Mouse (Mus musculus) forebrain, postnatal 0 days (tissue): Measurements from ENCODE around the gene Tfr2. TPM values are rescaled to one million over a fixed set of nuclear protein-coding genes. Genes with fewer than 3 reads are reported as not detected.
"Not testable (repeated sequence)": the region's sequence is repeated elsewhere in the genome, so short reads cannot be mapped to it uniquely, and the experiment has no call there.

Experiments used
- ATAC-seq: fragments of 200-750 bp; cut with Nextera tagmentation; 2 replicates; pipeline ENCODE4 v1.8.0; 2017; ENCODE audit warnings: mild to moderate bottlenecking, moderate library complexity
- DNase-seq: peaks from one replicate; pipeline ENCODE4 v3.0.0-alpha.2; 2015
- H3K27ac ChIP-seq: fragments of 300-500 bp; sonication (generic); 2 replicates; pipeline ENCODE4 v1.5.1; 2014; ENCODE audit warnings: low read depth, mild to moderate bottlenecking, antibody characterized with exemption, low read length, moderate library complexity, mixed read lengths
- H3K27me3 ChIP-seq: fragments of 300-500 bp; sonication (generic); 2 replicates; pipeline ENCODE4 v1.6.1; 2014; ENCODE audit warnings: mild to moderate bottlenecking, low read length, mixed read lengths; ENCODE audit not compliant: insufficient read depth
- H3K36me3 ChIP-seq: fragments of 300-500 bp; sonication (generic); 2 replicates; pipeline ENCODE4 v1.6.1; 2014; ENCODE audit warnings: mild to moderate bottlenecking, moderate library complexity; ENCODE audit not compliant: insufficient read depth
- H3K4me1 ChIP-seq: fragments of 300-500 bp; sonication (generic); 2 replicates; pipeline ENCODE4 v1.6.1; 2014; ENCODE audit warnings: antibody characterized with exemption; ENCODE audit not compliant: insufficient read depth
- H3K4me2 ChIP-seq: fragments of 300-500 bp; sonication (generic); 2 replicates; pipeline ENCODE4 v1.6.1; 2014; ENCODE audit warnings: low read depth, mild to moderate bottlenecking, moderate library complexity
- H3K4me3 ChIP-seq: fragments of 300-500 bp; sonication (generic); 2 replicates; pipeline ENCODE4 v1.5.1; 2014; ENCODE audit warnings: low read depth, low read length, mixed read lengths
- H3K9ac ChIP-seq: fragments of 300-500 bp; sonication (generic); 2 replicates; pipeline ENCODE4 v1.6.1; 2014; ENCODE audit warnings: mild to moderate bottlenecking
- H3K9me3 ChIP-seq: fragments of 300-500 bp; sonication (generic); 2 replicates; pipeline ENCODE4 v1.6.1; 2016; ENCODE audit warnings: low read length
- CTCF ChIP-seq: sonication (generic); IDR thresholded peaks from 2 replicates; pipeline ENCODE4 v1.5.1; 2016; ENCODE audit warnings: antibody characterized with exemption, control low read depth, low read depth
- WGBS: fragments of 180-500 bp; shearing (Covaris S2); extraction: QIAGEN DNeasy Blood & Tissue Kit; methylation state at CpG from one replicate; pipeline ENCODE4 v1.1.7; 2014; 5-methylcytosine and 5-hydroxymethylcytosine counted together
- polyA plus RNA-seq: library from polyadenylated mRNA; unstranded; fragments of >200 nt; fragmentation: Nextera tagmentation; extraction: Ambion mirVana; gene quantifications from 2 replicates; pipeline ENCODE4 v1.2.1, GENCODE M21; 2015
- total RNA-seq: library from RNA; depleted of rRNA; stranded (reverse); fragments of >200 nt; gene quantifications from 2 replicates; pipeline ENCODE4 v1.2.3, GENCODE M21; 2014

Gene Tfr2
- total and polyA plus RNA-seq, 2 experiments from 2014 or later = 11.7 to 16.3 TPM

GRCm38 (mm10) chr5:137609292-137609691, 39.7 kb downstream of the Tfr2 start:
- DNase-seq (no peak), ATAC-seq (no peak)
- Histone ChIP-seq H3K4me1 (no peaks in the 10 kb centered on the region), H3K9ac (no peak overlapping the region), H3K4me3 (no peak overlapping the region), H3K9me3 (no peaks in the 10 kb centered on the region), H3K4me2 (no peak overlapping the region), H3K27ac (no peak overlapping the region), H3K27me3 (peaks cover 6% of the 10 kb centered on the region; the same call in 1 of the 2 replicates), H3K36me3 (no peaks in the 10 kb centered on the region)
- no peak for TF ChIP-seq CTCF
- 63% methylated on average over 3 of the region's 3 CpGs for WGBS

GRCm38 (mm10) chr5:137610056-137610455, 40.4 kb downstream of the Tfr2 start:
- Histone ChIP-seq H3K4me2 (no peak overlapping the region), H3K27me3 (peaks cover 6% of the 10 kb centered on the region; the same call in 1 of the 2 replicates), H3K36me3 (no peaks in the 10 kb centered on the region), H3K4me1 (no peaks in the 10 kb centered on the region), H3K27ac (no peak overlapping the region), H3K4me3 (no peak overlapping the region), H3K9ac (no peak overlapping the region), H3K9me3 (no peaks in the 10 kb centered on the region)
- ATAC-seq = no peak
- TF ChIP-seq CTCF = no peak
- WGBS = 79% methylated on average over 4 of the region's 4 CpGs
- no peak for DNase-seq

GRCm38 (mm10) chr5:137610548-137611244, 41.1 kb downstream of the Tfr2 start:
- 16% methylated on average over 12 of the region's 12 CpGs for WGBS
- no peak overlapping the region for H3K9ac ChIP-seq
- H3K27ac ChIP-seq = no peak overlapping the region
- peaks cover 6% of the 10 kb centered on the region; the same call in 1 of the 2 replicates for H3K27me3 ChIP-seq
- no peak overlapping the region for H3K4me2 ChIP-seq
- no peak for ATAC-seq
- TF ChIP-seq CTCF = no peak
- DNase-seq = no peak
- H3K9me3 ChIP-seq = no peaks in the 10 kb centered on the region
- H3K4me1 ChIP-seq = no peaks in the 10 kb centered on the region
- no peak overlapping the region for H3K4me3 ChIP-seq
- no peaks in the 10 kb centered on the region for H3K36me3 ChIP-seq

GRCm38 (mm10) chr5:137611245-137611602, 41.6 kb downstream of the Tfr2 start:
- H3K27ac ChIP-seq = no peak overlapping the region
- H3K9ac ChIP-seq = no peak overlapping the region
- WGBS = 15% methylated on average over 6 of the region's 6 CpGs
- H3K4me1 ChIP-seq = no peaks in the 10 kb centered on the region
- H3K27me3 ChIP-seq = peaks cover 6% of the 10 kb centered on the region; the same call in 1 of the 2 replicates
- H3K4me3 ChIP-seq = no peak overlapping the region
- ATAC-seq = no peak
- DNase-seq = no peak
- no peak for TF ChIP-seq CTCF
- H3K36me3 ChIP-seq = no peaks in the 10 kb centered on the region
- H3K4me2 ChIP-seq = no peak overlapping the region
- H3K9me3 ChIP-seq = no peaks in the 10 kb centered on the region

- Histone ChIP-seq H3K27me3 (0 out of 2 replicates have a peak, but pooled peaks cover 6% of the 10 kb centered on the region), H3K4me1 (no peaks in the 10 kb centered on the region), H3K4me2 (no peak overlapping the region), H3K4me3 (no peak overlapping the region), H3K36me3 (no peaks in the 10 kb centered on the region), H3K27ac (no peak overlapping the region), H3K9me3 (no peaks in the 10 kb centered on the region), H3K9ac (no peak overlapping the region)
- TF ChIP-seq CTCF = no peak
- no peak for ATAC-seq
- DNase-seq = no peak
- 64% methylated on average over 5 of the region's 5 CpGs for WGBS
Observed at GRCm38 (mm10) chr5:137613076-137613475, 43.4 kb downstream of the Tfr2 start.

GRCm38 (mm10) chr5:137613550-137613949, 43.9 kb downstream of the Tfr2 start, which contains the start of gene Pcolce:
Gene Pcolce (minus strand): TSS chr5:137613784.
- no peak within 1 kb of the TSS for H3K4me2 ChIP-seq
- H3K36me3 ChIP-seq = no peaks in the 10 kb centered on the region
- ATAC-seq (no peak), DNase-seq (no peak)
- no peak within 1 kb of the TSS for H3K4me3 ChIP-seq
- no peak for TF ChIP-seq CTCF
- no peaks in the 10 kb centered on the region for H3K9me3 ChIP-seq
- 68% methylated on average over 11 of the region's 11 CpGs for WGBS
- no peak within 1 kb of the TSS for H3K27ac ChIP-seq
- H3K27me3 ChIP-seq = 0 out of 2 replicates have a peak, but pooled peaks cover 5% of the 10 kb centered on the region
- H3K9ac ChIP-seq = no peak within 1 kb of the TSS
- no peaks in the 10 kb centered on the region for H3K4me1 ChIP-seq

- H3K36me3 ChIP-seq, H3K9ac ChIP-seq, H3K27me3 ChIP-seq, H3K9me3 ChIP-seq, H3K4me3 ChIP-seq, H3K4me2 ChIP-seq, DNase-seq, H3K27ac ChIP-seq, H3K4me1 ChIP-seq, ATAC-seq: not testable (repeated sequence)
- 94% methylated on average over 2 of the region's 2 CpGs for WGBS
- peak; percentile 18 for TF ChIP-seq CTCF
Observed at GRCm38 (mm10) chr5:137614921-137615320, 45.3 kb downstream of the Tfr2 start.
